ENCODE assay signal across 14 mouse cellular contexts in the genomic region with DNA sequence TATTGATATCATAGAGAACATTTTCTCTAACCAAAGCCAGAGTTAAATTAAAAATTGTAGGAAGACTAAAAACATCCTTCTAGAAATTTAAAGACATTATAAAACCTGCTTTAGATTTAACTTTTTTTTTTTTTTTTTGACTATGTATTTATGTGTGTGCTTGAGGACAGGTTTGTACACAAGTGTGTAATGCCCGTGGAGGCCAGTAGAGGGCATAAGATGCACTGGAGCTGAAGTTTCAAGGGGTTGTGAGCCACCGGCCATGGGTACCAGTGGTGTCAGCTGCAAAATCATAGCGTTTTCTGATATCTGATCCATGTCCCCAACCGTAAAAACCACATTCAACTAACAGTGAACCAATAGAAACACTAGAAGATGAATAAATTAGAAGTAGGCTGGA.
DNase-seq lines count a peak whose midpoint lies in the region; ATAC-seq and TF ChIP-seq lines count a peak whose summit lies in the region.
"Had no signal": no experiment of that assay in that cellular context is flagged by ENCODE, and none has a peak within 500 bp of the region (broad histone marks: within the 10 kb centered on the region; RNA-seq: fewer than 3 reads in every experiment).

No protein-coding gene starts in this region.

- H3K36me3 ChIP-seq in kidney, adult 2 months (ENCODE audit: control insufficient read depth, insufficient read depth, low read length) = no peaks in the 10 kb centered on the region
- no peaks in the 10 kb centered on the region for H3K36me3 ChIP-seq in kidney, embryonic 16.5 days (ENCODE audit: insufficient read depth, low read length)
- no peaks in the 10 kb centered on the region for H3K36me3 ChIP-seq in lung, embryonic 14.5 days (ENCODE audit: insufficient read depth)
- no peaks in the 10 kb centered on the region for H3K36me3 ChIP-seq in midbrain, embryonic 16.5 days (ENCODE audit: control insufficient read depth, insufficient read depth, low read length)
- H3K36me3 ChIP-seq: embryonic facial prominence, embryonic 15.5 days; forebrain, embryonic 15.5 days; limb, embryonic 12.5 days had no signal

- no peak overlapping the region for H3K27ac ChIP-seq in kidney, adult 2 months (ENCODE audit: insufficient read depth, low read depth, low read length)
- no peak overlapping the region for H3K27ac ChIP-seq in kidney, embryonic 16.5 days (ENCODE audit: low read length)
- H3K27ac ChIP-seq in lung, embryonic 14.5 days (ENCODE audit: low read depth) = no peak overlapping the region
- no peak overlapping the region for H3K27ac ChIP-seq in midbrain, embryonic 16.5 days (ENCODE audit: low read length)
- H3K27ac ChIP-seq: embryonic facial prominence, embryonic 15.5 days; forebrain, embryonic 15.5 days; limb, embryonic 12.5 days had no signal

- H3K4me2 ChIP-seq in kidney, embryonic 16.5 days (replicated peaks; ENCODE audit: low read depth, low read length) = no peak overlapping the region
- H3K4me2 ChIP-seq in lung, embryonic 14.5 days = no peak overlapping the region
- H3K4me2 ChIP-seq in midbrain, embryonic 16.5 days (ENCODE audit: low read length) = no peak overlapping the region
- H3K4me2 ChIP-seq: embryonic facial prominence, embryonic 15.5 days; forebrain, embryonic 15.5 days; limb, embryonic 12.5 days had no signal

- TF ChIP-seq POLR2A in kidney, adult 2 months (IDR thresholded peaks at IDR 0.05; ENCODE audit: low read depth, low read length) = no peak

- H3K27me3 ChIP-seq in kidney, adult 2 months (replicated peaks; ENCODE audit: control insufficient read depth, insufficient read depth, low read length) = no peaks in the 10 kb centered on the region
- no peaks in the 10 kb centered on the region for H3K27me3 ChIP-seq in kidney, embryonic 16.5 days (ENCODE audit: insufficient read depth, low read length)
- no peaks in the 10 kb centered on the region for H3K27me3 ChIP-seq in lung, embryonic 14.5 days (ENCODE audit: insufficient read depth, low read length)
- no peaks in the 10 kb centered on the region for H3K27me3 ChIP-seq in midbrain, embryonic 16.5 days (ENCODE audit: control insufficient read depth, insufficient read depth, low read depth, low read length)
- H3K27me3 ChIP-seq: embryonic facial prominence, embryonic 15.5 days; forebrain, embryonic 15.5 days; megakaryocyte, embryonic 14.5 days had no signal

- TF ChIP-seq CTCF in kidney, adult 2 months (conservative IDR thresholded peaks at IDR 0.05; ENCODE audit: insufficient read depth, insufficient read length, low read depth, low read length) = peak; percentile 26; the same call in 1 of the 2 replicates
- peak; percentile 39 for TF ChIP-seq CTCF in lung, embryonic 14.5 days (IDR thresholded peaks at IDR 0.05; ENCODE audit: low read depth)

- WGBS in kidney, adult 2 months = 82% methylated on average over 4 of the region's 4 CpGs
- 81% methylated on average over 4 of the region's 4 CpGs for WGBS in kidney, embryonic 16.5 days
- 81% methylated on average over 4 of the region's 4 CpGs for WGBS in lung, embryonic 14.5 days
- WGBS in midbrain, embryonic 16.5 days = 79% methylated on average over 4 of the region's 4 CpGs

- no peak for DNase-seq in kidney, adult 2 months
- DNase-seq in lung, embryonic 14.5 days = no peak
- no peak for DNase-seq in lung, postnatal 25 days (ENCODE audit: low spot score)
- DNase-seq in ES-CJ7 (ENCODE audit: low read depth, low spot score) (peak; percentile 69), ZHBTc4 (ENCODE audit: low read depth, low spot score) (peak; percentile 69)
- DNase-seq in adrenal gland, postnatal 14 days = no peak
- DNase-seq: adrenal gland, postnatal 36 days; cerebellum, adult 18-20 months had no signal

- no peaks in the 10 kb centered on the region for H3K4me1 ChIP-seq in kidney, adult 2 months (ENCODE audit: control insufficient read depth, insufficient read depth, low read length)
- no peaks in the 10 kb centered on the region for H3K4me1 ChIP-seq in kidney, embryonic 16.5 days (ENCODE audit: insufficient read depth, low read length)
- H3K4me1 ChIP-seq in lung, embryonic 14.5 days (ENCODE audit: insufficient read depth) = 0 out of 2 replicates have a peak, but pooled peaks cover 7% of the 10 kb centered on the region
- H3K4me1 ChIP-seq in midbrain, embryonic 16.5 days (ENCODE audit: control insufficient read depth, insufficient read depth, low read length) = no peaks in the 10 kb centered on the region
- H3K4me1 ChIP-seq: embryonic facial prominence, embryonic 15.5 days; forebrain, embryonic 15.5 days; megakaryocyte, embryonic 14.5 days had no signal

- H3K9me3 ChIP-seq in kidney, embryonic 16.5 days (ENCODE audit: low read length) = no peaks in the 10 kb centered on the region; the same call in 1 of the 2 replicates
- H3K9me3 ChIP-seq in lung, embryonic 14.5 days (ENCODE audit: low read depth, low read length) = no peaks in the 10 kb centered on the region
- H3K9me3 ChIP-seq in midbrain, embryonic 16.5 days (replicated peaks; ENCODE audit: control insufficient read depth, low read length, poor library complexity, severe bottlenecking) = no peaks in the 10 kb centered on the region
- H3K9me3 ChIP-seq: embryonic facial prominence, embryonic 15.5 days; forebrain, embryonic 15.5 days; limb, embryonic 12.5 days had no signal

- H3K9ac ChIP-seq in kidney, embryonic 16.5 days (replicated peaks; ENCODE audit: low read length) = no peak overlapping the region
- H3K9ac ChIP-seq in lung, embryonic 14.5 days = no peak overlapping the region
- H3K9ac ChIP-seq in midbrain, embryonic 16.5 days (ENCODE audit: low read depth, low read length) = no peak overlapping the region
- H3K9ac ChIP-seq: embryonic facial prominence, embryonic 15.5 days; forebrain, embryonic 15.5 days; limb, embryonic 12.5 days had no signal

- H3K4me3 ChIP-seq in kidney, adult 2 months (ENCODE audit: insufficient read depth, low read depth, low read length) = no peak overlapping the region
- H3K4me3 ChIP-seq in kidney, embryonic 16.5 days (ENCODE audit: low read length) = no peak overlapping the region
- no peak overlapping the region for H3K4me3 ChIP-seq in lung, embryonic 14.5 days (ENCODE audit: low read depth, low read length)
- no peak overlapping the region for H3K4me3 ChIP-seq in midbrain, embryonic 16.5 days (ENCODE audit: low read depth, low read length)
- H3K4me3 ChIP-seq: embryonic facial prominence, embryonic 15.5 days; forebrain, embryonic 15.5 days; limb, embryonic 12.5 days; megakaryocyte, embryonic 14.5 days had no signal

- ATAC-seq in kidney, embryonic 16.5 days (ENCODE audit: low FRiP score, low TSS enrichment) = no peak
- no peak for ATAC-seq in lung, embryonic 14.5 days (ENCODE audit: insufficient read depth)
- no peak for ATAC-seq in midbrain, embryonic 16.5 days
- ATAC-seq: forebrain, embryonic 15.5 days had no signal

Comparison
In these comparisons a context has a peak if more than half of its experiments do, and no peak if none do; other contexts are left out.
1. DNase-seq: peak in ES-CJ7 (single experiment) and ZHBTc4 (single experiment); none in kidney, adult 2 months (single experiment), lung, embryonic 14.5 days (single experiment), lung, postnatal 25 days (single experiment) and adrenal gland, postnatal 14 days (single experiment).